Mouse (Mus musculus) MEL (cell line): Measurements from ENCODE around the gene Gnat2. TPM values are rescaled to one million over a fixed set of nuclear protein-coding genes. Genes with fewer than 3 reads are reported as not detected.

Experiments used
- DNase-seq: peaks from one replicate; pipeline ENCODE4 v3.0.0; 2011; ENCODE audit warnings: low read depth, low spot score
- H3K27ac ChIP-seq: 2 replicates; pipeline ENCODE4 v1.5.1; 2012; ENCODE audit warnings: low read depth, mild to moderate bottlenecking, control low read depth, low read length, moderate library complexity; ENCODE audit not compliant: control insufficient read depth
- H3K27me3 ChIP-seq, 2 experiments: fragments of 150-350 bp in 1 of 2; sonication (generic) in 1 of 2; 2 replicates each; pipeline ENCODE4 v1.6.1; 2012; ENCODE audit warnings: low read length in 2 of 2, mild to moderate bottlenecking in 2 of 2, improper control_type of control experiment in 1 of 2, moderate library complexity in 1 of 2; ENCODE audit not compliant: insufficient read depth in 2 of 2, control insufficient read depth in 1 of 2
- H3K36me3 ChIP-seq, 2 experiments: 2 replicates each; pipeline ENCODE4 v1.6.1; 2012 to 2014; ENCODE audit warnings: low read length in 2 of 2, improper control_type of control experiment in 1 of 2, inconsistent platforms in 1 of 2, mild to moderate bottlenecking in 1 of 2; ENCODE audit not compliant: insufficient read depth in 2 of 2, control insufficient read depth in 1 of 2
- H3K4me1 ChIP-seq, 2 experiments: fragments of 150-350 bp in 1 of 2; sonication (generic) in 1 of 2; 2 replicates each; pipeline ENCODE4 v1.6.1; 2012; ENCODE audit warnings: low read length in 2 of 2, improper control_type of control experiment in 1 of 2, mild to moderate bottlenecking in 1 of 2; ENCODE audit not compliant: insufficient read depth in 2 of 2, control insufficient read depth in 1 of 2
- H3K4me3 ChIP-seq, 2 experiments: fragments of 150-350 bp in 1 of 2; sonication (generic) in 1 of 2; 2 replicates each; pipeline ENCODE4 v1.5.1; 2012; ENCODE audit warnings: low read depth in 2 of 2, low read length in 2 of 2, mild to moderate bottlenecking in 2 of 2, moderate library complexity in 2 of 2, control low read depth in 1 of 2, improper control_type of control experiment in 1 of 2; ENCODE audit not compliant: control insufficient read depth in 1 of 2, insufficient read depth in 1 of 2
- H3K79me2 ChIP-seq: 2 replicates; pipeline ENCODE4 v1.6.1; 2012; ENCODE audit warnings: mild to moderate bottlenecking, low read length, moderate library complexity; ENCODE audit not compliant: control insufficient read depth, poor library complexity, insufficient read depth
- H3K9ac ChIP-seq: 2 replicates; pipeline ENCODE4 v1.6.1; 2012; ENCODE audit warnings: low read depth, mild to moderate bottlenecking, control low read depth, low read length, moderate library complexity; ENCODE audit not compliant: control insufficient read depth, poor library complexity, severe bottlenecking
- H3K9me3 ChIP-seq: fragments of 150-350 bp; sonication (generic); replicated peaks from 2 replicates; pipeline ENCODE4 v1.6.1; 2012; ENCODE audit warnings: mild to moderate bottlenecking, low read length, improper control_type of control experiment, moderate library complexity; ENCODE audit not compliant: insufficient read depth
- ELF1 ChIP-seq: IDR thresholded peaks from 2 replicates; pipeline ENCODE4 v1.6.1; 2014; ENCODE audit warnings: low read depth, mild to moderate bottlenecking, inconsistent platforms, low read length, improper control_type of control experiment, moderate library complexity
- EP300 ChIP-seq, 2 experiments: IDR thresholded peaks; 2 replicates each; pipeline ENCODE4 v1.6.1; 2011; ENCODE audit warnings: improper control_type of control experiment in 2 of 2, low read length in 2 of 2, low read depth in 1 of 2, mild to moderate bottlenecking in 1 of 2
- HCFC1 ChIP-seq: IDR thresholded peaks from 2 replicates; pipeline ENCODE4 v1.6.1; 2012; ENCODE audit warnings: low read depth, mild to moderate bottlenecking, inconsistent platforms, low read length, improper control_type of control experiment, moderate library complexity
- KAT2A ChIP-seq: conservative IDR thresholded peaks from 2 replicates; pipeline ENCODE4 v1.6.1; 2012; ENCODE audit warnings: low read depth, low read length, improper control_type of control experiment, inconsistent platforms
- MAFK ChIP-seq: IDR thresholded peaks from 2 replicates; pipeline ENCODE4 v1.6.1; 2011; ENCODE audit warnings: low read depth, mild to moderate bottlenecking, low read length, improper control_type of control experiment, borderline replicate concordance
- MAX ChIP-seq: IDR thresholded peaks from 2 replicates; pipeline ENCODE4 v1.6.1; 2011; ENCODE audit warnings: low read length, improper control_type of control experiment
- MXI1 ChIP-seq: IDR thresholded peaks from 2 replicates; pipeline ENCODE4 v1.6.1; 2011; ENCODE audit warnings: mild to moderate bottlenecking, low read depth, low read length, improper control_type of control experiment
- MYB ChIP-seq: IDR thresholded peaks from 2 replicates; pipeline ENCODE4 v1.6.1; 2011; ENCODE audit warnings: mild to moderate bottlenecking, low read depth, low read length, improper control_type of control experiment
- NELFE ChIP-seq: IDR thresholded peaks from 2 replicates; pipeline ENCODE4 v1.6.1; 2011; ENCODE audit warnings: low read depth, low read length, improper control_type of control experiment
- POLR2A ChIP-seq, 2 experiments: IDR thresholded peaks; 2 replicates each; pipeline ENCODE4 v1.6.1; 2011 to 2012; ENCODE audit warnings: low read length in 2 of 2, mild to moderate bottlenecking in 2 of 2, control low read depth in 1 of 2, improper control_type of control experiment in 1 of 2, low read depth in 1 of 2, moderate library complexity in 1 of 2; ENCODE audit not compliant: control insufficient read depth in 1 of 2, insufficient read depth in 1 of 2, poor library complexity in 1 of 2
- RCOR1 ChIP-seq: IDR thresholded peaks from 2 replicates; pipeline ENCODE4 v1.6.1; 2012; ENCODE audit warnings: low read depth, mild to moderate bottlenecking, inconsistent platforms, low read length, improper control_type of control experiment
- SIN3A ChIP-seq: IDR thresholded peaks from 2 replicates; pipeline ENCODE4 v1.6.1; 2012; ENCODE audit warnings: low read length, improper control_type of control experiment, inconsistent platforms
- SMC3 ChIP-seq: IDR thresholded peaks from 2 replicates; pipeline ENCODE4 v1.6.1; 2011; ENCODE audit warnings: low read depth, low read length, improper control_type of control experiment
- TAL1 ChIP-seq: IDR thresholded peaks from 2 replicates; pipeline ENCODE4 v1.6.1; 2012; ENCODE audit warnings: mild to moderate bottlenecking, inconsistent platforms, low read length, moderate library complexity, mixed read lengths
- TCF12 ChIP-seq: IDR thresholded peaks from 2 replicates; pipeline ENCODE4 v1.6.1; 2014; ENCODE audit warnings: low read depth, mild to moderate bottlenecking, inconsistent platforms, low read length, improper control_type of control experiment, moderate library complexity
- UBTF ChIP-seq: IDR thresholded peaks from 2 replicates; pipeline ENCODE4 v1.6.1; 2012; ENCODE audit warnings: low read depth, mild to moderate bottlenecking, inconsistent platforms, low read length, improper control_type of control experiment, moderate library complexity, borderline replicate concordance; ENCODE audit not compliant: insufficient read depth
- ZMIZ1 ChIP-seq: IDR thresholded peaks from 2 replicates; pipeline ENCODE4 v1.6.1; 2012; ENCODE audit warnings: low read depth, mild to moderate bottlenecking, inconsistent platforms, low read length, improper control_type of control experiment, moderate library complexity
- ZNF384 ChIP-seq: IDR thresholded peaks from 2 replicates; pipeline ENCODE4 v1.6.1; 2012; ENCODE audit warnings: low read depth, mild to moderate bottlenecking, inconsistent platforms, low read length, improper control_type of control experiment
- polyA plus RNA-seq, 2 experiments: library from polyadenylated mRNA; stranded (reverse) in 1 of 2; unstranded in 1 of 2; fragments of >175 nt in 1 of 2; fragments of >200 nt in 1 of 2; gene quantifications; 2 replicates each; pipeline versions ENCODE4 v1.2.1 to v1.2.4; 2012; ENCODE audit warnings: low replicate concordance in 2 of 2, low read depth in 1 of 2; ENCODE audit not compliant: insufficient read length in 2 of 2, insufficient read depth in 1 of 2, missing spikeins in 1 of 2
- total RNA-seq: library from RNA; depleted of rRNA; stranded (reverse); fragments of 300-350 nt; gene quantifications from 2 replicates; pipeline ENCODE4 v1.2.3, GENCODE M21; 2012

Gnat2 gene
- total and polyA plus RNA-seq, 3 experiments: 4.7 to 12.4 TPM; not detected in 1

- TF ChIP-seq POLR2A (IDR thresholded peaks at IDR 0.05; ENCODE audit: control insufficient read depth in 1 of 2, insufficient read depth in 1 of 2, low read depth in 1 of 2, low read length in 2 of 2, poor library complexity in 1 of 2) (peak; percentile 58 to 77; a peak in 3 of 4 replicates), HCFC1 (peak; percentile 47), SMC3 (no peak), EP300 (IDR thresholded peaks at IDR 0.05; ENCODE audit: low read depth in 1 of 2, low read length in 2 of 2) (no peak), MAFK (no peak), MXI1 (peak; percentile 99), SIN3A (peak; percentile 91), KAT2A (no peak), ELF1 (no peak; the same call in 1 of the 2 replicates), MYB (no peak), MAX (peak; percentile 93), TCF12 (peak; percentile 54; the same call in 1 of the 2 replicates), NELFE (peak; percentile 45), UBTF (no peak), ZNF384 (no peak), RCOR1 (no peak), TAL1 (no peak)
Observed at GRCm38 (mm10) chr3:108086470-108086979, 6.1 kb upstream of the Gnat2 start, which contains the start of gene Ampd2 (continued).

- no peak for DNase-seq
- H3K9ac ChIP-seq: peak overlapping the region; percentile 92
- peak overlapping the region; percentile 48 for H3K27ac ChIP-seq
- H3K36me3 ChIP-seq: peaks cover 0 to 30% of the 10 kb centered on the region in 2 experiments; a peak in 3 of 4 replicates
- H3K4me1 ChIP-seq: peaks cover 12 to 34% of the 10 kb centered on the region in 2 experiments
- no peaks in the 10 kb centered on the region for H3K27me3 ChIP-seq
- H3K9me3 ChIP-seq: no peaks in the 10 kb centered on the region
- peak overlapping the region; percentile 81 to 89; a peak in 3 of 4 replicates for H3K4me3 ChIP-seq
- peaks cover 44% of the 10 kb centered on the region for H3K79me2 ChIP-seq
- TF ChIP-seq SIN3A: no peak
- no peak for TF ChIP-seq EP300 (IDR thresholded peaks at IDR 0.05; ENCODE audit: low read depth in 1 of 2, low read length in 2 of 2)
- TF ChIP-seq ELF1: no peak
- TF ChIP-seq ZMIZ1: no peak
- no peak for TF ChIP-seq SMC3
- TF ChIP-seq, all 39 proteins: peak for 0
Observed at GRCm38 (mm10) chr3:108087329-108087728, 5.3 kb upstream of the Gnat2 start.
